Mouse (Mus musculus): ENCODE measurements at regions not wholly inside any gene's neighbourhood (a gene's known extent, or its start where the extent isn't known, plus 50 kb on each side); places are given as distances from the start of the nearest gene placed in this dataset.

- peak; percentile 59 to 77 for DNase-seq (ENCODE audit: inconsistent age in 2 of 2, low spot score in 1 of 2)
These were observed 352.7 kb upstream of the Cdh11 start for GRCm38 (mm10) chr8:103138136-103138535.

GRCm38 (mm10) chr8:103144835-103145234, 359.4 kb upstream of the Cdh11 start:
- no peak for DNase-seq (ENCODE audit: inconsistent age in 2 of 2, low spot score in 1 of 2)

GRCm38 (mm10) chr8:103148013-103148412, 362.6 kb upstream of the Cdh11 start:
- DNase-seq (ENCODE audit: inconsistent age in 2 of 2, low spot score in 1 of 2), result no peak

DNA sequence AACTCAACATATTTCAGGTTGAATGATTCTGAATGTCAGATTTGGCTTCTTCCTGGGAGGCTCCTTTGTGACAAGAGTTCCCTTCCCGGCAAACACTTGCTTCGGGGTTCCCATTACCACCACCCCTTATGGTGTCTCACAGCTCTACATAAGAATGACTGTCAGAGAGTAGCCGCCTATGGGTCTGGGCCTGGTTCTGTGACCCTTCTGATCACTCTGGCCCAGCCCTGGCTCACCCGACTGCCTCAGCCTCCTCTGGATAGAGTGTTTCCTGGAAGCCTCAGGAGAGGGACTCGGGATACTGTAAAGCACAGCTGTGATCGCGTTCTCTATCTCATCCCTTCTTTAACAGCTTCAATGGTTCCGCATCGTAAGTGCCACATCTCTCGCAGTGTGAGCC, 363.0 kb upstream of the Cdh11 start:
- DNase-seq (ENCODE audit: inconsistent age in 2 of 2, low spot score in 1 of 2), result no peak

GRCm38 (mm10) chr8:103166623-103167316, 381.3 kb upstream of the Cdh11 start:
- no peak for DNase-seq (ENCODE audit: inconsistent age in 2 of 2, low spot score in 1 of 2)

GRCm38 (mm10) chr8:103173313-103173712, 387.9 kb upstream of the Cdh11 start:
- peak in 1 of 2 experiments; percentile 16 for DNase-seq (ENCODE audit: inconsistent age in 2 of 2, low spot score in 1 of 2)

GRCm38 (mm10) chr8:103173803-103174429, 388.5 kb upstream of the Cdh11 start:
- peak; percentile 47 to 76 for DNase-seq (ENCODE audit: inconsistent age in 2 of 2, low spot score in 1 of 2)

DNA sequence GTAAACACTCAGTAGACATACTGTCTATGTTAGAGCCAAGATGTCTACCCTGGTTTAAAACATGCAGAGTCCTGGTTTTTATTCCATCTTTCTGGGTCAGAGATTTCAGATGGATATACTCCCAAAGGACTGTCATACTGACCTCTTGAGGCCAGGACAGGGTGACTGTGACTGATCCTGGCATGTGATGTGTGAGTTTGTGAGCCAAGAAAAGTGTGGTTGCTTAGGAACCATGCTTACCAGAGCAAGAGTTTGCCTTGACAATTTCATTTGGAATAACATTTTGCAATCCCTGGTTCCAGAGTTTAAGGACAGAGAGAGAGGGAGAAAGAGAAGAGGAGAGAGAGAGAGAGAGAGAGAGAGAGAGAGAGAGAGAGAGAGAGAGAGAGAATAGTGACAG, 395.2 kb upstream of the Cdh11 start:
- DNase-seq (ENCODE audit: inconsistent age in 2 of 2, low spot score in 1 of 2), result peak; percentile 77 to 90

GRCm38 (mm10) chr8:103188720-103189498, 403.5 kb upstream of the Cdh11 start:
- DNase-seq (ENCODE audit: inconsistent age in 2 of 2, low spot score in 1 of 2), result no peak

GRCm38 (mm10) chr8:103198251-103198650, 412.8 kb upstream of the Cdh11 start:
- no peak for DNase-seq (ENCODE audit: inconsistent age in 2 of 2, low spot score in 1 of 2)

DNA sequence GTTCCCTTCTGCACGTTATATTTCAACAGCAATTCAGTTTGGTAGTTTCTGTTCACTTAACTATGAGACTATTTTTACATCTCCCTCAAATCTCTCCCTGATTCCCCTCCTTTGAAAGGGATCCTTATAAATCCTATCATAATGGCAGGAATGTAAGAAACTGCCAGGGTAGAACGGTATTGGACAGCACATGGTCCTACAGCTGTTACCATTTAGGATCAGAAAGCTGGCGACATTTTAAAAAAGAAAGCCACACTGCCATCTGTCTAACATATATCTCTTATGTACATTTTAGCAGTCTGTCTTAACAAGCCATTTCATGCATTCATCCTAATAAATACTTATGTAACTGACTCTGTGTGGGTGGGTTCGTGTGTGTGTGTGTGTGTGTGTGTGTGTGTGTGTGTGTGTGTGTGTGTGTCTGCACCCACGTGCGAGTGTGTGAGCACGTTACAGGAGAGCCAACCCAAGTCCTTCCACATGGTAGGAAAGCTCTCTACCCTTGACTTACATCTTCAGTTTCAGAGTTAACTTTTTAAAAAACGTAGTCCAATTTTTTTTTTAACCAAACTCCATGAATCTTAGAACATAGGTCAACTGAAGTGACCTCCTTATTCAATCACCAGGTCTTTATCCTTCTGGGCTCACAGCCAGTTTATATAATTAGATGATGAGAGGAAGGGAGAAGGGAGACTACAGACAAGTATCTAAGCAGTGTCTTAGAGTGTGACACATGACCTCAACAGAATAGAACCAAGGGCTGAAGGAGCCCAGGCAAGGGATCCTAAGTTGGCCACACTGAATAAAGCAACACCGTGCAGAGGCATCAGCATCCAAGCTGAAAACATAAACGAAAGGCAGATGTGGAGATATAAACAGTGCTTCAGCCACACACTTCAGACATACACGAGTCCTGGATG, 414.5 kb upstream of the Cdh11 start:
- DNase-seq (ENCODE audit: inconsistent age in 2 of 2, low spot score in 1 of 2), result no peak

- no peak for DNase-seq (ENCODE audit: inconsistent age in 2 of 2, low spot score in 1 of 2)
These were observed 418.3 kb upstream of the Cdh11 start for GRCm38 (mm10) chr8:103203710-103204109.

GRCm38 (mm10) chr8:103214606-103215005, 429.2 kb upstream of the Cdh11 start:
- DNase-seq (ENCODE audit: inconsistent age in 2 of 2, low spot score in 1 of 2), result peak; percentile 33 to 73

GRCm38 (mm10) chr8:103230741-103231475, 445.5 kb upstream of the Cdh11 start:
- DNase-seq (ENCODE audit: inconsistent age in 2 of 2, low spot score in 1 of 2), result peak in 1 of 2 experiments; percentile 66

DNA sequence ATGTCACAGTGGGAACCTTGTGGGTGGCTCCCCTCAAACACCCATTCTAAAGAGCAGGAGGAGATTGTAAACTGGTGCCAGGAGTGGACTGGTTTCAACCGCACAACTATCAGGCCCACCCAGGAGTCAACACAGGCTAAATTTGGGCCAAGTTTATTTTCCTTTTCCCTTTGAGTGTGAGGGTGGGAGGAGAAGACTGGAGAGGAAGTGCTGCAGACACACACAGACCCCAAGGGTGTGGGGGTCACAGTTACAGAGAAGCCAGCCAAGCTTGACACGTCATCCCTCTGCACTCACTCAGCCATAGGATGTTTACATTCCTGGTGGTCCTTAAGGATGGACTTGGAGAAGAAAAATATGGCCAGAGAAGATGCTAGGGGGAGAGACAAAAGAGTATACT, 448.9 kb upstream of the Cdh11 start:
- DNase-seq (ENCODE audit: inconsistent age in 2 of 2, low spot score in 1 of 2), result no peak

- no peak for DNase-seq (ENCODE audit: inconsistent age in 2 of 2, low spot score in 1 of 2)
These were observed 450.2 kb upstream of the Cdh11 start for GRCm38 (mm10) chr8:103235614-103236013.

DNA sequence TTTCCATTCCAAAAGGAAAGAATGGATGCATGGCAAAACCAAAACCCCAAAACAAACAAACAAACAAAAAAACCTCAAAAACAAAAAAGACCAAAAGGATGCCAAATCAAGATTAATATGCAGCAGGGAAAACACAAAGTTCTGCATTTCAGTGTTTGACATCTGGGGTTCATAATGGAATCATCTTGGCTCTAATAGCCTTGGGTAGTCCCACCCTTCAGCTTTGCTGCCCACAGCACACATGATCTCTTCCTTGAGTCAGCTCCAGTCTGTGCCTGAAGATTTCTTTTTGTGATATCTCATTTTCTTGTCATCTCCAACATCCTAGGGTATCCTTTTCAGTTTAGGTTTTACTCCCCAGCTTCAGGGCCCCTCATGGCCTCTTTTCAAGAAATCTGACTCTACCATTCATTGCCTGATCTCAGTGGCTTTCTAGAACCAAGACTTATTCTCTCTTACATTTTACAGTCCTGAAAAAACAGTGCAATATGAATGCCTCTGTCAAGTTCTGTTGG, 453.1 kb upstream of the Cdh11 start:
- no peak for DNase-seq (ENCODE audit: inconsistent age in 2 of 2, low spot score in 1 of 2)

DNA sequence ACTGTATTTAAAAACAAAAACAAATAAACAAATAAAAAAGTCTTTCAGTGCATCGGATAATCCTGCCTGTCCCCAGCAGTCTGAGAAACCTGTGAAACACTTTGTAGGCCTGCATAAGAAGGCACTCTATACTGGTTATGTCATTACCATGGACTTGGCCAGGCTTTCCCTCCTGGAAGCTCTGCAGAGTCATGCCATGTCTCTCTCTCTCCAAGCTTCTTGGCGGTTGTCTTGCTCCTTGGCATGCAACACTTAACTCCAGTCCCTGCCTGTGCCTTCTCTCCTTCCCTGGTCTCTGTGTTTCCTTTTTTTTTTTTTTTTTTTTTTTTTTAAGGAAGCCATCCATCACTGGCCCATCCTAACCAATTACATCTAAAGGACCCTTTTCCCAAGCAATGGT, 458.7 kb upstream of the Cdh11 start:
- DNase-seq (ENCODE audit: inconsistent age in 2 of 2, low spot score in 1 of 2), result no peak

DNA sequence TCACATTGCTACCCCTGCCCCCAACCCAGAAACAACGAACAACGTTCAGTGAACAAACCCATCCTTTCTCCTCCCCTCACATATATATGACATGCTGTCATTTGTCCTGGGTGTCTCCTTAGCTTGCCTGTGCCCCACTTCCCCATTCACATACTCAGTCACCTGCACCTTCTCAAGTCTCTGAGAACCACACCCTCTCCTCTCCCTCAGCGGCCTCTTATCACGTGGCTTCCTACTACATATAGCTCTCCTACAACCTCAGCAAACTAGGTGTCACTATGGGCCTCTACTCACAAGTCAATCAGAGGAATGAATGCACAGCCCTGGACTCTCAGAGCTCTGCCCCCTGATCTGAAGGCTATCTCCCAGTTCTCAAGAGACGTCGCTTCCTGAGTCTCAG, 459.2 kb upstream of the Cdh11 start:
- no peak for DNase-seq (ENCODE audit: inconsistent age in 2 of 2, low spot score in 1 of 2)

DNA sequence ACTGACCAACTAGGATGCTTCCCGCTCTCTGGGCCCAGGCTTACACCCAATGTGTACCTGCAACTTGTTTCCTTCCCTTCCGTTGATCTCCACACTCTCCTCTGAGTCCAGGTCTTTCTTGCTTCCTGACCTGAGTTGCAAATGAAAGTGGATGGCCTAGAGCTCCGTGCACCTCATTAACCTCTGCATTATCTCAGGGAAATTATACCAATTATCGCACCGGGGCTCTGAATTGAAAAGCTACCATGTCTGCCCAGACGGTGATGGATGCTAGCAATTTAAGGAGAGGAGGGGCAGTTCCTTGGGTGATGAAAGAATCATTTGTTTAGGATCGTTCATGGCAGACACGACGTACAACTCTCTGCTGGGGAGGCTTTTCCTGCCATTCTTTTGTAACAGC, 460.4 kb upstream of the Cdh11 start:
- DNase-seq (ENCODE audit: inconsistent age in 2 of 2, low spot score in 1 of 2), result no peak

All from adrenal gland, adult (tissue).